Mouse (Mus musculus) heart, embryonic 14.5 days (tissue): ENCODE data around the gene Ebf3. TPM values are rescaled to one million over a fixed set of nuclear protein-coding genes. Genes with fewer than 3 reads are reported as not detected.

Experiments
- ATAC-seq: fragments of 200-750 bp; cut with Nextera tagmentation; 2 replicates; pipeline ENCODE4 v1.8.0; 2017; ENCODE audit warnings: low read depth, moderate TSS enrichment; ENCODE audit not compliant: insufficient number of reproducible peaks, insufficient read depth, low FRiP score
- H3K27ac ChIP-seq, 2 experiments: fragments of 200-500 bp in 1 of 2; fragments of 300-500 bp in 1 of 2; sonication (generic) in 1 of 2; replicated peaks in 1 of 2; 2 replicates each; pipeline ENCODE4 v1.5.1; 2012 to 2014; ENCODE audit warnings: low read depth in 2 of 2, low read length in 2 of 2, control low read depth in 1 of 2, mild to moderate bottlenecking in 1 of 2, mixed read lengths in 1 of 2; ENCODE audit not compliant: control insufficient read depth in 1 of 2, insufficient read depth in 1 of 2
- H3K27me3 ChIP-seq: fragments of 300-500 bp; sonication (generic); 2 replicates; pipeline ENCODE4 v1.6.1; 2014; ENCODE audit warnings: mild to moderate bottlenecking, low read length, control low read depth; ENCODE audit not compliant: control insufficient read depth, insufficient read depth
- H3K36me3 ChIP-seq: fragments of 300-500 bp; sonication (generic); 2 replicates; pipeline ENCODE4 v1.6.1; 2014; ENCODE audit warnings: mild to moderate bottlenecking, control low read depth, low read length, mixed read lengths; ENCODE audit not compliant: control insufficient read depth, insufficient read depth
- H3K4me1 ChIP-seq, 2 experiments: fragments of 200-500 bp in 1 of 2; fragments of 300-500 bp in 1 of 2; sonication (generic) in 1 of 2; 2 replicates each; pipeline ENCODE4 v1.6.1; 2012 to 2014; ENCODE audit warnings: low read length in 2 of 2, control low read depth in 1 of 2, mixed read lengths in 1 of 2; ENCODE audit not compliant: control insufficient read depth in 2 of 2, insufficient read depth in 2 of 2
- H3K4me2 ChIP-seq: fragments of 300-500 bp; sonication (generic); 2 replicates; pipeline ENCODE4 v1.6.1; 2014; ENCODE audit warnings: mild to moderate bottlenecking, low read length
- H3K4me3 ChIP-seq, 2 experiments: fragments of 200-500 bp in 1 of 2; fragments of 300-500 bp in 1 of 2; sonication (generic) in 1 of 2; 2 replicates each; pipeline ENCODE4 v1.5.1; 2012 to 2014; ENCODE audit warnings: low read length in 2 of 2, mild to moderate bottlenecking in 2 of 2, control low read depth in 1 of 2, low read depth in 1 of 2, moderate library complexity in 1 of 2; ENCODE audit not compliant: control insufficient read depth in 1 of 2, insufficient read depth in 1 of 2
- H3K9ac ChIP-seq: fragments of 300-500 bp; sonication (generic); 2 replicates; pipeline ENCODE4 v1.6.1; 2014; ENCODE audit warnings: mild to moderate bottlenecking, low read length
- H3K9me3 ChIP-seq: fragments of 300-500 bp; sonication (generic); 2 replicates; pipeline ENCODE4 v1.6.1; 2016; ENCODE audit warnings: low read length, control low read depth; ENCODE audit not compliant: control insufficient read depth
- WGBS: fragments of 180-500 bp; shearing (Covaris S2); extraction: QIAGEN DNeasy Blood & Tissue Kit; methylation state at CpG from one replicate; pipeline ENCODE4 v1.1.7; 2014; 5-methylcytosine and 5-hydroxymethylcytosine counted together
- polyA plus RNA-seq: library from polyadenylated mRNA; unstranded; fragments of >200 nt; fragmentation: Nextera tagmentation; extraction: Ambion mirVana; gene quantifications from 2 replicates; pipeline ENCODE4 v1.2.1, GENCODE M21; 2014

Gene Ebf3
- polyA plus RNA-seq, 1 experiment from 2014 or later, result 2.3 TPM

- Histone ChIP-seq H3K9me3 (no peaks in the 10 kb centered on the region), H3K4me3 (peak overlapping the region; percentile 9 to 62; a peak in 3 of 4 replicates), H3K4me1 (peaks cover 3 to 33% of the 10 kb centered on the region in 2 experiments; a peak in 3 of 4 replicates), H3K9ac (no peak overlapping the region), H3K27ac (no peak overlapping the region), H3K4me2 (peak overlapping the region; percentile 97), H3K27me3 (peaks cover 85% of the 10 kb centered on the region), H3K36me3 (no peaks in the 10 kb centered on the region)
- no peak for ATAC-seq
- WGBS, result 4% methylated on average over 19 of the region's 19 CpGs
Measured at GRCm38 (mm10) chr7:137315544-137315940, 1.3 kb upstream of the Ebf3 start.

GRCm38 (mm10) chr7:137314710-137315543 is 682 bp upstream of the Ebf3 start:
- H3K36me3 ChIP-seq, result no peaks in the 10 kb centered on the region
- no peaks in the 10 kb centered on the region for H3K9me3 ChIP-seq
- peak overlapping the region; percentile 97 for H3K4me2 ChIP-seq
- no peak for ATAC-seq
- H3K4me3 ChIP-seq, result peak overlapping the region; percentile 25 to 62
- peaks cover 9 to 40% of the 10 kb centered on the region in 2 experiments; a peak in 3 of 4 replicates for H3K4me1 ChIP-seq
- no peak overlapping the region for H3K27ac ChIP-seq
- under 1% methylated on average over 47 of the region's 48 CpGs for WGBS
- no peak overlapping the region for H3K9ac ChIP-seq
- H3K27me3 ChIP-seq, result peaks cover 80% of the 10 kb centered on the region

GRCm38 (mm10) chr7:137313183-137313903 is 902 bp downstream of the Ebf3 start:
- Histone ChIP-seq H3K9ac (peak overlapping the region; percentile 79), H3K27ac (peak overlapping the region in 1 of 2 experiments; percentile 43; a peak in 1 of 4 replicates), H3K4me3 (peak overlapping the region; percentile 62 to 64), H3K36me3 (no peaks in the 10 kb centered on the region), H3K4me1 (peaks cover 14 to 48% of the 10 kb centered on the region in 2 experiments; a peak in 3 of 4 replicates), H3K27me3 (peaks cover 80% of the 10 kb centered on the region), H3K4me2 (peak overlapping the region; percentile 97), H3K9me3 (no peaks in the 10 kb centered on the region)
- no peak for ATAC-seq
- WGBS, result 1% methylated on average over 60 of the region's 79 CpGs

- peaks cover 80% of the 10 kb centered on the region for H3K27me3 ChIP-seq
- no peak for ATAC-seq
- H3K36me3 ChIP-seq, result no peaks in the 10 kb centered on the region
- peak overlapping the region; percentile 62 to 64 for H3K4me3 ChIP-seq
- H3K9ac ChIP-seq, result peak overlapping the region; percentile 79
- no peaks in the 10 kb centered on the region for H3K9me3 ChIP-seq
- WGBS, result 2% methylated on average over 10 of the region's 10 CpGs
- peak overlapping the region; percentile 97 for H3K4me2 ChIP-seq
- peak overlapping the region in 1 of 2 experiments; percentile 43; a peak in 1 of 4 replicates for H3K27ac ChIP-seq
- peaks cover 14 to 44% of the 10 kb centered on the region in 2 experiments; a peak in 3 of 4 replicates for H3K4me1 ChIP-seq
Measured at GRCm38 (mm10) chr7:137312933-137313182, 1.4 kb downstream of the Ebf3 start.

- Histone ChIP-seq H3K36me3 (no peaks in the 10 kb centered on the region), H3K4me2 (peak overlapping the region; percentile 97), H3K27me3 (peaks cover 78% of the 10 kb centered on the region), H3K9me3 (no peaks in the 10 kb centered on the region), H3K4me3 (peak overlapping the region; percentile 62 to 64), H3K27ac (no peak overlapping the region), H3K9ac (peak overlapping the region; percentile 79), H3K4me1 (peaks cover 13 to 39% of the 10 kb centered on the region in 2 experiments; a peak in 3 of 4 replicates)
- 12% methylated on average over 17 of the region's 17 CpGs for WGBS
- ATAC-seq, result no peak
Measured at GRCm38 (mm10) chr7:137312166-137312932, 1.9 kb downstream of the Ebf3 start.

GRCm38 (mm10) chr7:137311341-137312110 is 2.7 kb downstream of the Ebf3 start:
- no peaks in the 10 kb centered on the region for H3K36me3 ChIP-seq
- peaks cover 11 to 31% of the 10 kb centered on the region in 2 experiments; a peak in 3 of 4 replicates for H3K4me1 ChIP-seq
- H3K9me3 ChIP-seq, result no peaks in the 10 kb centered on the region
- H3K9ac ChIP-seq, result no peak overlapping the region
- H3K4me2 ChIP-seq, result peak overlapping the region; percentile 97
- H3K4me3 ChIP-seq, result peak overlapping the region; percentile 10 to 62; a peak in 2 of 4 replicates
- 16% methylated on average over 8 of the region's 8 CpGs for WGBS
- H3K27me3 ChIP-seq, result peaks cover 78% of the 10 kb centered on the region
- ATAC-seq, result no peak
- H3K27ac ChIP-seq, result no peak overlapping the region
